Mouse (Mus musculus): ENCODE measurements around the gene Dnah7a. TPM values are rescaled to one million over a fixed set of nuclear protein-coding genes. Genes with fewer than 3 reads are reported as not detected.
"Not testable (repeated sequence)": the region's sequence is repeated elsewhere in the genome, so short reads cannot be mapped to it uniquely, and the experiment has no call there.

The Dnah7a gene
- 13.1 and 13.4 TPM in 2 replicates for polyA plus RNA-seq (2015; fragmentation: Nextera tagmentation; extraction: Ambion mirVana)

DNA sequence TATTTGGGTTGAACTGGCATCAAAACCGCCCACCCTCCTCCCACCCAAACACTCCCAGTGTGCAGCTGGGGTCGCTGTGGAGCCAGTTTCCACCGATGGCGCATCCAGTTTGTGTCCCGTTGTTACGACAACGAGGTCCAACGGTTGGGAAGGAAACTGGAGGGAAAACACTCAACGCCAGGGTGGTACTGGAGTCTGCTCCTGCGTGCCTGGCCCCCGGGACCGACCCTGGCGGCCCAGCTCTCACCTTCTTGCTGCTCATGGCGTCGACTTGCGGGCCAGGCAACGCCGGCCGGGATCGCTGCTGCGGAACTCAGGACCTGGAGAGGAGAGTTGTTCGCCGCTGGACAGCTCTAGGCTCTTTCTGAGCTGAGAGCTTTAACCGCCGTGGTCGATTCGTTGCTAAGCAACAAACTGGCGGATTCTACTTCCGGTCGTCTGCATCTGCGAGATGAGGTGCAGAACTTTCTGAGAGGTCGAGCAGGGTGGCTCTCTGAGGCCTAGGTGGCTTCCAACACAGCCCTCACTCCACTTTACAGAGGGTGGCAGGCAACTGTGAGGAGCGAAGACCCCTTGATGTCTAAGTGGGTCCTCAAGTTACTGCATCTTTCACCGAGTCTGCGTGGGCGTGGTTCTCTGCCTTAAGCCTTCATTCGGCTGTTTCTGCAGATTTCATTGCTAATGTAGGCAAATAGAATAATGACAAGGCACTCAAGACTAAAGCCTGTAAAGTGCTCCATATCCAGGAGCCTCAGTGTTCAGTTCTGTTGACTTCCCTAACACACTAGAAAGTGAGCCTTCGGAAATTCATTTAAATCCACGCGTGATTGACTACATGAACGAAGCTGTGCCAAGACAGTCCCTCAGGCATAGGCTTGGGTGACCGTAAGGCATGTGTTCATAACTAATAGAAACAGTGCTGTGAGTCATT, at the start of gene Dnah7a:
Dnah7a (minus strand) TSS at position 354 of the 931 bp plus-strand sequence.
- Histone ChIP-seq H3K9ac (peak within 1 kb of the TSS; percentile 75), H3K27ac (replicated peaks) (peak within 1 kb of the TSS; percentile 78), H3K4me1 (replicated peaks) (peaks cover 13% of the 10 kb centered on the region), H3K4me3 (peak within 1 kb of the TSS; percentile 57), H3K9me3 (no peaks in the 10 kb centered on the region), H3K27me3 (no peaks in the 10 kb centered on the region), H3K36me3 (no peaks in the 10 kb centered on the region), H3K4me2 (peak within 1 kb of the TSS; percentile 70)
- ATAC-seq (ENCODE audit: low read depth) = peak; percentile 91
- 15% methylated on average over 42 of the region's 42 CpGs for WGBS

DNA sequence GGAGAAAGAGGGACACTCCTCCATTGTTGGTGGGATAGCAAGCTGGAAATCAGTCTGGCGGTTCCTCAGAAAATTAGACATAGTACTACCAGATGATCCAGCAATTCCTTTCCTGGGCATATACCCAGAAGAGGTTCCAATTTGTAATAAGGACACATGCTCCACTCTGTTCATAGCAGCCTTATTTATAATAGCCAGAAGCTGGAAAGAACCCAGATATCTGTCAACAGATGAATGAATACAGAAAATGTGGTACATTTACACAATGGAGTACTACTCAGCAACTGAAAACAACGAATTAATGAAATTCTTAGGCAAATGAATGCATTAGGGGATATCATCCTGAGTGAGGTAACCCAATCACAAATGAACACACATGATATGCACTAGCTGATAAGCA, 46.9 kb upstream of the Dnah7a start:
- H3K9me3 ChIP-seq; H3K9ac ChIP-seq; H3K36me3 ChIP-seq; ATAC-seq (ENCODE audit: low read depth); H3K27ac ChIP-seq (replicated peaks); H3K4me1 ChIP-seq (replicated peaks); H3K27me3 ChIP-seq; H3K4me3 ChIP-seq; H3K4me2 ChIP-seq: not testable (repeated sequence)
- 87% methylated on average over 2 of the region's 2 CpGs for WGBS

- Histone ChIP-seq H3K4me1 (replicated peaks) (no peaks in the 10 kb centered on the region), H3K9me3 (no peaks in the 10 kb centered on the region), H3K4me3 (no peak overlapping the region), H3K27me3 (no peaks in the 10 kb centered on the region), H3K9ac (no peak overlapping the region), H3K36me3 (no peaks in the 10 kb centered on the region), H3K27ac (replicated peaks) (no peak overlapping the region), H3K4me2 (no peak overlapping the region)
- WGBS = 91% methylated on average over 1 of the region's 1 CpGs
- no peak for ATAC-seq (ENCODE audit: low read depth)
These were observed 44.6 kb upstream of the Dnah7a start for GRCm38 (mm10) chr1:53751144-53751543.

DNA sequence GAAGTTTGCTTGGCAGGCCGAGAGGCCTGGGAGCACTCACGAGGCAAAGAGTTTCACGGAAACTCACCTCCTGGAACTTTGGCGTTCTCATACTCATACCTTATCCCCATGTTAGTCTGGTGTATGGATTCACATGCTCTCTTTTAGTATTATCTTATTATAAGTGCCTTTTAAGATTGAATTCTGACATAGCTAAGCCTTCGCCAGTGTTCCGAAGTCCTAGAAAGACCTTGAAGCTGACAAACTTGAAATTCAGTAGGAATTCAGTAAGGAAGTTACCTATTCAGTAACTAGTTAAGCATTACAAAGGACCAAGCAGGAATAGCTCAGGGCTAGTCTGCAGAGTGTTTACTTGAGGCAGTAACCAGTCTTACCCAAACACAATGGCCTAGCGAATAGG, 44.1 kb upstream of the Dnah7a start:
- H3K4me2 ChIP-seq; H3K4me1 ChIP-seq (replicated peaks); H3K27me3 ChIP-seq; H3K4me3 ChIP-seq; H3K9me3 ChIP-seq; H3K27ac ChIP-seq (replicated peaks); H3K36me3 ChIP-seq; H3K9ac ChIP-seq; ATAC-seq (ENCODE audit: low read depth): not testable (repeated sequence)
- 83% methylated on average over 7 of the region's 7 CpGs for WGBS

DNA sequence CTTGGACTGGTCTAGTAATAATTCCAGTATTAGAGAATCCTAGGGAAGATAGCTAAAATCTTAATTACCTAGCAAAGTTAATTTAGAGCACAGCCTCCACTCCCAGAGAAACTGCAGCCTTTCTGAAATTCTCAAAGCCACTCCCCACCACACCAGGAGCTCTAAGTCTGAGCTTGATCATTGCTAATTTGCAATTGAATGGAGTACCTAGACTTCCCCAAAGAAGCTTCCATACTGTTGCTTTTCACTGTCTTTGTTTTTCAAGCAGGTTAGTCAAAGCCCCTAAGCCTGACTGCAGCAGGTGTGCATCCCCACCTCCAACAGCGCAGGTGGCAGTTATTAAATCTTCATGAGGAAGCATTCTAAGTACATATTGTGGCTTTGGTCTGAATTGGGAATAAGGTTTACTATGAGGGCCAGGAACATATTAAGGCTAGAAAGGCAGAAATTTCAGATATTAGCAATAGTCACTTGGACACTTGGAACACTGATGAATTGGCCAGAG, 43.3 kb upstream of the Dnah7a start:
- H3K4me1 ChIP-seq (replicated peaks); H3K27ac ChIP-seq (replicated peaks); ATAC-seq (ENCODE audit: low read depth); H3K9ac ChIP-seq; H3K27me3 ChIP-seq; H3K36me3 ChIP-seq; H3K4me2 ChIP-seq; H3K4me3 ChIP-seq; H3K9me3 ChIP-seq: not testable (repeated sequence)
- 56% methylated on average over 1 of the region's 1 CpGs for WGBS

DNA sequence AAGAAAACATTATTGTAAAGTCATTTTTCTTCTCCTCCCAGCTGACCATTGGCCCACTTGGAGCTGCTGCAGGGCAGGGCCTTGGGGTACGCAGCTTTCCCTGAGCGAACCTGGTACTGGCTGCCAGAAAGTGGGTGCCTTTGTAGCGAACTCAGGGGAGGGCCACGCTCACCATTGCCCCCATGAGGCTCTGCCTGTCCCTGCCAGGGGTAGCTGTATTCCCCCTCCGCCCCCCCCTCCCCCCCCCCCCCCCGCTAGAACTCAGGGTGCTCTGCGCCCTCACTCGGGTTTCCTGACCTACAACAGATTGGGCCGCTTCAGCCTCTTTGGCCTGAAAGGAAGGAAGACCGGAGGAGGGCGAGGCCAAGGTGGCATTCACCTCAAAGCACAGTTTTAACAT, 42.0 kb upstream of the Dnah7a start:
- H3K4me2 ChIP-seq = no peak overlapping the region
- no peaks in the 10 kb centered on the region for H3K27me3 ChIP-seq
- H3K4me1 ChIP-seq (replicated peaks) = no peaks in the 10 kb centered on the region
- no peak overlapping the region for H3K27ac ChIP-seq (replicated peaks)
- no peaks in the 10 kb centered on the region for H3K9me3 ChIP-seq
- no peaks in the 10 kb centered on the region for H3K36me3 ChIP-seq
- no peak overlapping the region for H3K9ac ChIP-seq
- 34% methylated on average over 9 of the region's 11 CpGs for WGBS
- ATAC-seq (ENCODE audit: low read depth) = no peak
- no peak overlapping the region for H3K4me3 ChIP-seq

- H3K27ac ChIP-seq (replicated peaks) = no peak overlapping the region
- no peak overlapping the region for H3K9ac ChIP-seq
- H3K4me2 ChIP-seq = no peak overlapping the region
- no peak overlapping the region for H3K4me3 ChIP-seq
- no peaks in the 10 kb centered on the region for H3K36me3 ChIP-seq
- WGBS = 77% methylated on average over 5 of the region's 5 CpGs
- H3K4me1 ChIP-seq (replicated peaks) = peaks cover 1% of the 10 kb centered on the region; the same call in 1 of the 2 replicates
- no peaks in the 10 kb centered on the region for H3K27me3 ChIP-seq
- no peaks in the 10 kb centered on the region for H3K9me3 ChIP-seq
- no peak for ATAC-seq (ENCODE audit: low read depth)
These were observed 39.4 kb upstream of the Dnah7a start for GRCm38 (mm10) chr1:53746001-53746400.

- H3K4me3 ChIP-seq = no peak overlapping the region
- no peak for ATAC-seq (ENCODE audit: low read depth)
- H3K4me1 ChIP-seq (replicated peaks) = peaks cover 4% of the 10 kb centered on the region; the same call in 1 of the 2 replicates
- H3K36me3 ChIP-seq = no peaks in the 10 kb centered on the region
- H3K27ac ChIP-seq (replicated peaks) = no peak overlapping the region
- 92% methylated on average over 3 of the region's 3 CpGs for WGBS
- H3K27me3 ChIP-seq = no peaks in the 10 kb centered on the region
- H3K9me3 ChIP-seq = no peaks in the 10 kb centered on the region
- H3K4me2 ChIP-seq = no peak overlapping the region
- no peak overlapping the region for H3K9ac ChIP-seq
These were observed 35.3 kb upstream of the Dnah7a start for GRCm38 (mm10) chr1:53741742-53742458.

GRCm38 (mm10) chr1:53740777-53741336, 34.3 kb upstream of the Dnah7a start:
- H3K9ac ChIP-seq = no peak overlapping the region
- ATAC-seq (ENCODE audit: low read depth) = peak; percentile 59
- H3K4me2 ChIP-seq = no peak overlapping the region
- H3K4me1 ChIP-seq (replicated peaks) = peaks cover 4% of the 10 kb centered on the region; the same call in 1 of the 2 replicates
- no peaks in the 10 kb centered on the region for H3K9me3 ChIP-seq
- no peak overlapping the region for H3K4me3 ChIP-seq
- no peaks in the 10 kb centered on the region for H3K36me3 ChIP-seq
- no peak overlapping the region for H3K27ac ChIP-seq (replicated peaks)
- 52% methylated on average over 4 of the region's 4 CpGs for WGBS
- H3K27me3 ChIP-seq = no peaks in the 10 kb centered on the region

GRCm38 (mm10) chr1:53740077-53740776, 33.6 kb upstream of the Dnah7a start:
- peak; percentile 85 for ATAC-seq (ENCODE audit: low read depth)
- not testable (repeated sequence) for H3K36me3 ChIP-seq; H3K9ac ChIP-seq; H3K27ac ChIP-seq (replicated peaks); H3K27me3 ChIP-seq; H3K4me2 ChIP-seq; H3K9me3 ChIP-seq; H3K4me1 ChIP-seq (replicated peaks); H3K4me3 ChIP-seq
- 13% methylated on average over 3 of the region's 4 CpGs for WGBS

DNA sequence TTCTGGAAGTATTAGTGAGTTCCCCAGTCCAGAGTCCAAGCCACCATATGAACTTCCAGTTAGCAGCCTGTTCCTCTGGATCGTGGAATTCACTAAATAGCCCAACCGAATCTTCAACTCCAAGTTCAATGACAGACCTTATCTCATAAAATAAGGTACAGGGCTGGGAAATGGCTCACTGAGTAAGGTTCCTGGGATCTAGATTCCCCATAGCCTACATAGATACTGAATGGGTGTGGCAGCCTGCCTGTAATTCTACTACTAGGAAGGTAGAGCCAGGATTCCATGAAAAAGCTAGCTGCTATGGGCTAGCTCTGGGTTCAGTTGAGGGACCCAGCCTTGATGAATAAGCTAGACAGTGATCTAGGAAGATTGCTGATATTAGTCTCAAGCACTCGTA, 30.0 kb upstream of the Dnah7a start:
- no peaks in the 10 kb centered on the region for H3K36me3 ChIP-seq
- WGBS = 93% methylated on average over 3 of the region's 3 CpGs
- no peak overlapping the region for H3K9ac ChIP-seq
- no peak overlapping the region for H3K27ac ChIP-seq (replicated peaks)
- no peaks in the 10 kb centered on the region for H3K9me3 ChIP-seq
- H3K4me1 ChIP-seq (replicated peaks) = peaks cover 4% of the 10 kb centered on the region; the same call in 1 of the 2 replicates
- no peak overlapping the region for H3K4me3 ChIP-seq
- no peak for ATAC-seq (ENCODE audit: low read depth)
- no peaks in the 10 kb centered on the region for H3K27me3 ChIP-seq
- no peak overlapping the region for H3K4me2 ChIP-seq
